ENCODE assay signal across 1 mouse cellular context in genomic region chr3:36493641-36494283, GRCm38 (mm10).
TF ChIP-seq lines count a peak whose summit lies in the region.

No protein-coding gene starts in this region.

TF ChIP-seq in MEL, 35 proteins besides CTCF, POLR2A, EP300 and RAD21:
- TF ChIP-seq TCF12 (IDR thresholded peaks at IDR 0.05; ENCODE audit: low read depth, low read length) (no peak), GATA1 (IDR thresholded peaks at IDR 0.05; ENCODE audit: low read depth, low read length) (peak; percentile 50; the same call in 1 of the 2 replicates), ETS1 (IDR thresholded peaks at IDR 0.05; ENCODE audit: low read depth, low read length) (0 out of 2 replicates have a peak, but pooled peaks have one; percentile 33), POLR2AphosphoS5 (IDR thresholded peaks at IDR 0.05; ENCODE audit: borderline replicate concordance, low read depth, low read length) (no peak), MYB (IDR thresholded peaks at IDR 0.05; ENCODE audit: low read depth, low read length) (no peak), UBTF (IDR thresholded peaks at IDR 0.05; ENCODE audit: borderline replicate concordance, insufficient read depth, low read depth, low read length) (no peak), MXI1 (IDR thresholded peaks at IDR 0.05; ENCODE audit: low read depth, low read length) (0 out of 2 replicates have a peak, but pooled peaks have one; percentile 23), TBP (IDR thresholded peaks at IDR 0.05; ENCODE audit: low read depth, low read length) (no peak), ZKSCAN1 (IDR thresholded peaks at IDR 0.05; ENCODE audit: low read depth, low read length) (peak; percentile 63; the same call in 1 of the 2 replicates)
